Mouse (Mus musculus): ENCODE measurements around the gene Crim1.

DNA sequence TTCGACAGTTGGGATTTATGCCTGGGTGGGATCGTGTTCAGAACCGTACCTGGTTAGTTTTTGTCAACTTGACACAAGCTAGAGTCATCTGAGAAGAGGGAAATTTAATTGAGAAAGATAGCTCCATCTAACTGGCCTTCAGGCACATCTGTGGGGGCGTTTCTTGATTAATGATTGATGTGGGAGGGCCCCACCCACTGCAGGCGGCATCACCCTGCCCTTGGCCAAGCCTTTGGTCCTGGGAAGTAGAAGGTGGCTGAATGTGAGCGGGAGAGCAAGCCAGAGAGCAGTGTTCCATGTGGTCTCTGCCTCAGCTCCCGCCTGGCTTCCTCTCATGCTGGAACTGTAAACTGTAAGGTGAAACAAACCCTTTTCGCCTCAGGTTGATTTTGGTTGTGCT, 56.5 kb downstream of the Crim1 start:
- TF ChIP-seq CTCF (IDR thresholded peaks at IDR 0.05; ENCODE audit: control insufficient read depth, insufficient read depth, low read length) (no peak), POLR2A (IDR thresholded peaks at IDR 0.05; ENCODE audit: borderline replicate concordance, control insufficient read depth, low read depth, low read length) (no peak)
